11 mouse cellular contexts compared by ENCODE assay signal in genomic region chr15:101180363-101181105, GRCm38 (mm10). TPM values are rescaled to one million over a fixed set of nuclear protein-coding genes. Genes with fewer than 3 reads are reported as not detected.
A peak's percentile ranks its signal among the peaks of the same experiment; 100 is the strongest.
DNase-seq lines count a peak whose midpoint lies in the region; ATAC-seq lines count a peak whose summit lies in the region.
"Had no signal": no experiment of that assay in that cellular context is flagged by ENCODE, and none has a peak within 500 bp of the region (broad histone marks: within the 10 kb centered on the region; RNA-seq: fewer than 3 reads in every experiment).

No protein-coding gene starts in this region.

- H3K9me3 ChIP-seq in lung, embryonic 15.5 days, result no peaks in the 10 kb centered on the region
- H3K9me3 ChIP-seq in limb, embryonic 15.5 days, result no peaks in the 10 kb centered on the region
- H3K9me3 ChIP-seq: midbrain, embryonic 12.5 days had no signal

- 55% methylated on average over 15 of the region's 15 CpGs for WGBS in lung, embryonic 15.5 days
- 60% methylated on average over 15 of the region's 15 CpGs for WGBS in limb, embryonic 15.5 days

- H3K27ac ChIP-seq in lung, embryonic 15.5 days, result peak overlapping the region; percentile 35; the same call in 1 of the 2 replicates
- peak overlapping the region; percentile 12; the same call in 1 of the 2 replicates for H3K27ac ChIP-seq in limb, embryonic 15.5 days
- H3K27ac ChIP-seq: midbrain, embryonic 12.5 days had no signal

- H3K9ac ChIP-seq in lung, embryonic 15.5 days, result no peak overlapping the region
- H3K9ac ChIP-seq in limb, embryonic 15.5 days, result no peak overlapping the region
- H3K9ac ChIP-seq: midbrain, embryonic 12.5 days had no signal

- H3K36me3 ChIP-seq in lung, embryonic 15.5 days, result peaks cover 3% of the 10 kb centered on the region; the same call in 1 of the 2 replicates
- H3K36me3 ChIP-seq in limb, embryonic 15.5 days, result no peaks in the 10 kb centered on the region

- H3K27me3 ChIP-seq in lung, embryonic 15.5 days, result no peaks in the 10 kb centered on the region
- no peaks in the 10 kb centered on the region for H3K27me3 ChIP-seq in limb, embryonic 15.5 days
- H3K27me3 ChIP-seq: midbrain, embryonic 12.5 days had no signal

- no peak for ATAC-seq in lung, embryonic 15.5 days (ENCODE audit: borderline replicate concordance, extremely low read depth, low FRiP score, low TSS enrichment)
- peak; percentile 91 for ATAC-seq in CD4-positive, CD25-positive, alpha-beta regulatory T cell, adult 4 months
- no peak for ATAC-seq in limb, embryonic 15.5 days (ENCODE audit: insufficient number of reproducible peaks, low FRiP score, low TSS enrichment, low read depth)

- DNase-seq in lung, adult 18-20 months, result no peak
- peak; percentile 64 for DNase-seq in ES-CJ7 (ENCODE audit: low read depth, low spot score)
- DNase-seq in layer of hippocampus, postnatal 36 days, result no peak
- DNase-seq in testis, postnatal 14 days (ENCODE audit: low spot score), result no peak
- no peak for DNase-seq in layer of hippocampus, adult 8-10 months (ENCODE audit: low spot score in 2 of 2)
- DNase-seq: adrenal gland, adult 8-10 months; gastrocnemius, postnatal 14 days had no signal

- H3K4me3 ChIP-seq in lung, embryonic 15.5 days, result no peak overlapping the region
- no peak overlapping the region for H3K4me3 ChIP-seq in limb, embryonic 15.5 days
- H3K4me3 ChIP-seq: midbrain, embryonic 12.5 days had no signal

- H3K4me1 ChIP-seq in lung, embryonic 15.5 days, result peaks cover 78% of the 10 kb centered on the region
- peaks cover 65% of the 10 kb centered on the region for H3K4me1 ChIP-seq in limb, embryonic 15.5 days

- H3K4me2 ChIP-seq in lung, embryonic 15.5 days, result no peak overlapping the region
- no peak overlapping the region for H3K4me2 ChIP-seq in limb, embryonic 15.5 days
- H3K4me2 ChIP-seq: midbrain, embryonic 12.5 days had no signal

RNA-seq across cellular contexts. Expression of gene Acvr1b, which starts 6.7 kb away (rescaled TPM):
- polyA plus RNA-seq in lung, embryonic 15.5 days (2015; fragmentation: Nextera tagmentation; extraction: Ambion mirVana), result 5.9 and 6.0 TPM in 2 replicates
- polyA plus RNA-seq in CD4-positive, CD25-positive, alpha-beta regulatory T cell, adult 4 months (2017; shearing (Covaris generic)), result 1 to 10 TPM; 4.0 to 5.4 TPM
- polyA plus RNA-seq in limb, embryonic 15.5 days (2015; fragmentation: Nextera tagmentation; extraction: Ambion mirVana), result 8.4 and 10.9 TPM in 2 replicates
- 10 to 100 TPM; 85.2 to 88.5 TPM for total RNA-seq in layer of hippocampus, postnatal 36 days (2021)
- total RNA-seq in layer of hippocampus, adult 8-10 months (2022), result 10 to 100 TPM; 81.2 to 96.0 (median 85.4) TPM

RNA-seq across cellular contexts. Expression of gene Grasp, which starts 43.5 kb away (rescaled TPM):
- polyA plus RNA-seq in lung, embryonic 15.5 days (2015; fragmentation: Nextera tagmentation; extraction: Ambion mirVana), result 6.9 and 7.9 TPM in 2 replicates
- under 1 TPM in 1 of 2 experiments, not detected in 1; 0.47 TPM for polyA plus RNA-seq in CD4-positive, CD25-positive, alpha-beta regulatory T cell, adult 4 months (2017; shearing (Covaris generic))
- 5.3 and 7.2 TPM in 2 replicates for polyA plus RNA-seq in limb, embryonic 15.5 days (2015; fragmentation: Nextera tagmentation; extraction: Ambion mirVana)
- total RNA-seq in layer of hippocampus, postnatal 36 days (2021), result 10 to 100 TPM; 68.7 to 70.3 TPM
- total RNA-seq in layer of hippocampus, adult 8-10 months (2022), result 10 to 100 TPM; 57.6 to 64.4 (median 61.9) TPM

RNA-seq across cellular contexts. Expression of gene Acvrl1, which starts 52.2 kb away (rescaled TPM):
- polyA plus RNA-seq in lung, embryonic 15.5 days (2015; fragmentation: Nextera tagmentation; extraction: Ambion mirVana), result 68.2 and 72.4 TPM in 2 replicates
- polyA plus RNA-seq in CD4-positive, CD25-positive, alpha-beta regulatory T cell, adult 4 months (2017; shearing (Covaris generic)), result 1 to 10 TPM; 3.8 to 5.2 TPM
- polyA plus RNA-seq in limb, embryonic 15.5 days (2015; fragmentation: Nextera tagmentation; extraction: Ambion mirVana), result 16.3 and 17.7 TPM in 2 replicates
- total RNA-seq in layer of hippocampus, postnatal 36 days (2021), result 1 to 10 TPM; 7.5 to 8.9 TPM
- total RNA-seq in layer of hippocampus, adult 8-10 months (2022), result 10 to 100 TPM; 14.1 to 16.5 (median 14.9) TPM
